27 mouse cellular contexts compared by ENCODE assay signal in genomic region chr4:101460114-101460513, GRCm38 (mm10).
"Had no signal": no experiment of that assay in that cellular context is flagged by ENCODE, and none has a peak within 500 bp of the region (broad histone marks: within the 10 kb centered on the region; RNA-seq: fewer than 3 reads in every experiment).

No protein-coding gene starts in this region.

- H3K4me1 ChIP-seq: hindbrain, embryonic 13.5 days; hindbrain, embryonic 15.5 days; kidney, embryonic 15.5 days; limb, embryonic 10.5 days; liver, embryonic 13.5 days; liver, embryonic 15.5 days had no signal

- H3K9me3 ChIP-seq: heart, embryonic 10.5 days; heart, embryonic 12.5 days; hindbrain, embryonic 13.5 days; hindbrain, embryonic 15.5 days; kidney, embryonic 15.5 days; limb, embryonic 10.5 days; limb, embryonic 12.5 days; liver, embryonic 13.5 days; liver, embryonic 15.5 days had no signal

- H3K4me3 ChIP-seq: heart, embryonic 10.5 days; heart, embryonic 12.5 days; hindbrain, embryonic 13.5 days; hindbrain, embryonic 15.5 days; kidney, embryonic 15.5 days; left cerebral cortex, adult 2 months; limb, embryonic 10.5 days; limb, embryonic 12.5 days; liver, embryonic 13.5 days; liver, embryonic 15.5 days had no signal

- H3K36me3 ChIP-seq: hindbrain, embryonic 13.5 days; hindbrain, embryonic 15.5 days; limb, embryonic 12.5 days; liver, embryonic 13.5 days; liver, embryonic 15.5 days had no signal

- H3K27ac ChIP-seq: heart, embryonic 10.5 days; hindbrain, embryonic 13.5 days; hindbrain, embryonic 15.5 days; hindbrain, postnatal 0 days; kidney, embryonic 15.5 days; kidney, postnatal 0 days; left cerebral cortex, adult 2 months; limb, embryonic 10.5 days; limb, embryonic 12.5 days; liver, embryonic 13.5 days; liver, embryonic 15.5 days had no signal

- H3K27me3 ChIP-seq: heart, embryonic 12.5 days; hindbrain, embryonic 13.5 days; hindbrain, embryonic 15.5 days; kidney, embryonic 15.5 days; limb, embryonic 12.5 days; liver, embryonic 13.5 days; liver, embryonic 15.5 days had no signal

- H3K4me2 ChIP-seq: heart, embryonic 12.5 days; hindbrain, embryonic 13.5 days; hindbrain, embryonic 15.5 days; kidney, embryonic 15.5 days; limb, embryonic 12.5 days; liver, embryonic 11.5 days; liver, embryonic 13.5 days; liver, embryonic 15.5 days had no signal

- ATAC-seq: hindbrain, postnatal 0 days; intestine, embryonic 16.5 days had no signal

- DNase-seq: gastrocnemius, postnatal 14 days; gastrocnemius, postnatal 36 days; heart, adult 18-20 months; heart, postnatal 10 days; heart, postnatal 36 days; kidney, adult 11 months; kidney, adult 2 months; kidney, adult 9 months; kidney, postnatal 14 days; kidney, postnatal 36 days; layer of hippocampus, adult 9-11 months; layer of hippocampus, postnatal 36 days; liver; liver, embryonic 13.5 days had no signal

- H3K9ac ChIP-seq: heart, embryonic 12.5 days; hindbrain, embryonic 13.5 days; hindbrain, embryonic 15.5 days; kidney, embryonic 15.5 days; limb, embryonic 12.5 days; liver, embryonic 13.5 days; liver, embryonic 15.5 days had no signal
